ENCODE assay signal across 9 mouse cellular contexts in the genomic region with DNA sequence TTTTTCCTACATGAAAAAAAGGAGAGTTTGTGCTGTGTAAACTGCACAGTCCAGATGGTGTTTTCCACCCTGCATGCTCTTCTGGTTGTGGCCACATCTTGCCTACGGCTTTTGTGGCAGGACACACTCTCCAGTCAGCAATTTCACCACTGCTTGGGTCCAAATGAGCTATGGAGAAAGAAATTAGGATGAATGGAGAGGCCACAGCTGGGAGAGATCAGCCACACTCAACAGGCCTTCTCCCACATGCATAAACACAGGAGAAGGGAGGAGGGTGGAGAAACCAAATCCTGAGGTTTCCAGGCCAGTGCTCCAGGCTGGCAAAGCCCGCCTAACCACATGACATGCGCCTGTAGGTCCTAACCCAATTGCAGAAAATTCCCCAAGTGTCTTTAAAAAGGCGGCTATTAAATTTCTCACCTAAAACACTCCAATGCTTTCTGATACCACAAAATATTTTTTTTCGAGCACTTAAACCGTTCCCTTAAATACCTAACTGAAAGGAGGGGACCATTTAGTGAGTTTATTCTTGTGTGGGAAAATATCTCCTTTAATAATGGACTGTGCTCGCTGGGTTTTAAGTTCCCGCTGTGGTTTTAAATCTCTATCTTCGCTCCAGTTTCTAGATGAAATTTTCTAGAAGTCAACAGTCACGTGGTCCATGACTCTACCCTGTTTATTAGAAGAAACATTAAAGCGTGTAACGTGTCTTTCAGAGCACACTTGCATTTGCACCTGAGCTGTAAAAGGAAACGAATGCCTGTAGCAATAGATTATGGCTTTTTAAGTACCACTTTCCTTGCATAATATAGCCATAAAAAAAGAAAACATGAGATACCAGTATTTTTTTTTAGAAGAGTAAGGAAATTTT.
DNase-seq lines count a peak whose midpoint lies in the region; ATAC-seq lines count a peak whose summit lies in the region.
"Had no signal": no experiment of that assay in that cellular context is flagged by ENCODE, and none has a peak within 500 bp of the region (broad histone marks: within the 10 kb centered on the region; RNA-seq: fewer than 3 reads in every experiment).

No protein-coding gene starts in this region.

- DNase-seq in gastrocnemius, postnatal 14 days, result peak; percentile 12
- no peak for DNase-seq in gastrocnemius, adult 8-10 months (ENCODE audit: low spot score in 2 of 2)
- DNase-seq in gastrocnemius, postnatal 25 days, result peak; percentile 24
- peak; percentile 59 to 68 for DNase-seq in kidney, postnatal 4 days
- DNase-seq in spleen, adult 12 weeks (ENCODE audit: low spot score), result no peak
- DNase-seq in spleen, postnatal 14 days (ENCODE audit: low spot score in 2 of 2), result no peak
- DNase-seq in left cerebral cortex, postnatal 14 days (ENCODE audit: low spot score in 2 of 2), result no peak
- DNase-seq: adrenal gland, postnatal 36 days had no signal

- H3K27ac ChIP-seq in neural tube, embryonic 15.5 days (replicated peaks), result no peak overlapping the region

- no peaks in the 10 kb centered on the region for H3K36me3 ChIP-seq in neural tube, embryonic 15.5 days

- no peak overlapping the region for H3K4me2 ChIP-seq in neural tube, embryonic 15.5 days

- no peaks in the 10 kb centered on the region for H3K9me3 ChIP-seq in neural tube, embryonic 15.5 days (replicated peaks)

- ATAC-seq in neural tube, embryonic 15.5 days (ENCODE audit: low FRiP score), result peak; percentile 50; the same call in 1 of the 2 replicates

- no peak overlapping the region for H3K9ac ChIP-seq in neural tube, embryonic 15.5 days (replicated peaks)

- H3K4me3 ChIP-seq in neural tube, embryonic 15.5 days (replicated peaks), result no peak overlapping the region

- intact Hi-C loops in gastrocnemius, postnatal 14 days (cut with DNase I; ENCODE audit: low total_unique reads), result no loop called here
- intact Hi-C loops in left cerebral cortex, postnatal 14 days (cut with DNase I), result no loop called here

- H3K4me1 ChIP-seq in neural tube, embryonic 15.5 days, result peaks cover 4% of the 10 kb centered on the region; the same call in 1 of the 2 replicates

- 59% methylated on average over 13 of the region's 13 CpGs for WGBS in neural tube, embryonic 15.5 days

- no peaks in the 10 kb centered on the region for H3K27me3 ChIP-seq in neural tube, embryonic 15.5 days (replicated peaks)

Comparison
In these comparisons a context has a peak if more than half of its experiments do, and no peak if none do; other contexts are left out.
1. DNase-seq: peak in gastrocnemius, postnatal 14 days (single experiment), gastrocnemius, postnatal 25 days (single experiment) and kidney, postnatal 4 days (2 of 2); none in gastrocnemius, adult 8-10 months (0 of 2), spleen, adult 12 weeks (single experiment), spleen, postnatal 14 days (0 of 2) and left cerebral cortex, postnatal 14 days (0 of 2).